27 mouse cellular contexts compared by ENCODE assay signal in genomic region chr11:81187851-81188250, GRCm38 (mm10).
"Had no signal": no experiment of that assay in that cellular context is flagged by ENCODE, and none has a peak within 500 bp of the region (broad histone marks: within the 10 kb centered on the region; RNA-seq: fewer than 3 reads in every experiment).

No protein-coding gene starts in this region.

- ATAC-seq: hindbrain, embryonic 16.5 days; inflammation-experienced regulatory T-cells, adult 6 months; intestine, embryonic 15.5 days; intestine, postnatal 0 days had no signal

- H3K4me1 ChIP-seq: heart, embryonic 10.5 days; heart, embryonic 12.5 days; hindbrain, embryonic 10.5 days; hindbrain, embryonic 12.5 days; intestine, embryonic 15.5 days; liver, embryonic 13.5 days; liver, embryonic 15.5 days had no signal

- DNase-seq: gastrocnemius, adult 2 months; gastrocnemius, postnatal 10 days; gastrocnemius, postnatal 25 days; heart, adult 18-20 months; heart, postnatal 10 days; heart, postnatal 4 days; kidney, adult 18-20 months; kidney, adult 8-10 months; kidney, postnatal 10 days; kidney, postnatal 25 days; kidney, postnatal 4 days; liver; liver, embryonic 13.5 days had no signal

- H3K4me3 ChIP-seq: gastrocnemius, adult 2 months; heart, embryonic 10.5 days; heart, embryonic 12.5 days; hindbrain, embryonic 10.5 days; hindbrain, embryonic 12.5 days; intestine, embryonic 15.5 days; layer of hippocampus, adult 2 months; left cerebral cortex, adult 2 months; limb, embryonic 10.5 days; limb, embryonic 12.5 days; liver, embryonic 13.5 days; liver, embryonic 15.5 days had no signal

- H3K27ac ChIP-seq: gastrocnemius, adult 2 months; heart, embryonic 10.5 days; hindbrain, embryonic 10.5 days; hindbrain, embryonic 12.5 days; hindbrain, embryonic 14.5 days; intestine, embryonic 15.5 days; layer of hippocampus, adult 2 months; limb, embryonic 10.5 days; limb, embryonic 12.5 days; liver, embryonic 13.5 days; liver, embryonic 15.5 days had no signal
